Mouse (Mus musculus) forebrain, embryonic 10.5 days (tissue): ENCODE measurements around the gene Srpk2. TPM values are rescaled to one million over a fixed set of nuclear protein-coding genes. Genes with fewer than 3 reads are reported as not detected.

Source experiments
- DNase-seq: peaks from one replicate; pipeline ENCODE4 v3.0.0-alpha.2; 2017; ENCODE audit warnings: low spot score; ENCODE audit errors: extremely low spot score
- H3K27ac ChIP-seq: fragments of 300-500 bp; sonication (generic); 2 replicates; pipeline ENCODE4 v1.5.1; 2016; ENCODE audit warnings: mild to moderate bottlenecking
- H3K27me3 ChIP-seq: fragments of 300-500 bp; sonication (generic); 2 replicates; pipeline ENCODE4 v1.6.1; 2016; ENCODE audit warnings: mild to moderate bottlenecking; ENCODE audit not compliant: poor library complexity, severe bottlenecking
- H3K36me3 ChIP-seq: fragments of 300-500 bp; sonication (generic); replicated peaks from 2 replicates; pipeline ENCODE4 v1.6.1; 2016; ENCODE audit warnings: mild to moderate bottlenecking, moderate library complexity
- H3K4me1 ChIP-seq: fragments of 300-500 bp; sonication (generic); 2 replicates; pipeline ENCODE4 v1.6.1; 2016
- H3K4me3 ChIP-seq: fragments of 300-500 bp; sonication (generic); 2 replicates; pipeline ENCODE4 v1.5.1; 2016; ENCODE audit warnings: mild to moderate bottlenecking, moderate library complexity
- H3K9me3 ChIP-seq: fragments of 300-500 bp; sonication (generic); 2 replicates; pipeline ENCODE4 v1.6.1; 2016; ENCODE audit warnings: mild to moderate bottlenecking, moderate library complexity
- WGBS: fragments of 180-500 bp; shearing (Covaris S2); methylation state at CpG from one replicate; pipeline ENCODE4 v1.1.7; 2016; 5-methylcytosine and 5-hydroxymethylcytosine counted together
- polyA plus RNA-seq: library from polyadenylated mRNA; unstranded; fragments of >200 nt; fragmentation: Nextera tagmentation; extraction: Ambion mirVana; gene quantifications from 2 replicates; pipeline ENCODE4 v1.2.1, GENCODE M21; 2016

Gene Srpk2
- polyA plus RNA-seq, 1 experiment from 2014 or later, result 51.8 TPM

DNA sequence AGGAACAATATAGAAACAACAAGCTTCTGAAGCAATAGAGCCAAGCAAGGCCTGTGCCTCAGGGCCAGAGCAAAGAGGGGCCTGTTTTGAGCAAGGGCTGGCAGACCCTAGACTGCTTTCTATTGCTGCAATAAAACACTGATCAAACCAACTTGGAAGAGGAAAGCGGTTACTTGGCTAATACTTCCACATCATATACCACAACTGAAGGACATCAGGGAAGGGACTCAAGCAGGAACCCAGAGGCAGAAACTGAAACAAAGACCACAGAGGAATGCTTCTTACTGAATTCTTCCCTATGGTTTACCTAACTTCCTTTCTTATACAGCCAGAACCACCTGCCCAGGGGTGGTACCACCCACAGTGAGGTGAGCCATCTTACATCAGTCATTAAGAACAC is 162.8 kb downstream of the Srpk2 start:
- Histone ChIP-seq H3K4me1 (0 out of 2 replicates have a peak, but pooled peaks cover 2% of the 10 kb centered on the region), H3K27me3 (no peaks in the 10 kb centered on the region), H3K36me3 (peaks cover 64% of the 10 kb centered on the region), H3K4me3 (no peak overlapping the region), H3K27ac (no peak overlapping the region), H3K9me3 (no peaks in the 10 kb centered on the region)
- 94% methylated on average over 1 of the region's 1 CpGs for WGBS
- no peak for DNase-seq

GRCm38 (mm10) chr5:23519679-23520078 is 164.7 kb downstream of the Srpk2 start:
- no peak for DNase-seq
- Histone ChIP-seq H3K27me3 (no peaks in the 10 kb centered on the region), H3K4me1 (0 out of 2 replicates have a peak, but pooled peaks cover 2% of the 10 kb centered on the region), H3K27ac (no peak overlapping the region), H3K4me3 (no peak overlapping the region), H3K36me3 (peaks cover 59% of the 10 kb centered on the region), H3K9me3 (no peaks in the 10 kb centered on the region)
- WGBS, result 95% methylated on average over 3 of the region's 3 CpGs

GRCm38 (mm10) chr5:23518673-23519072 is 165.7 kb downstream of the Srpk2 start:
- Histone ChIP-seq H3K4me3 (no peak overlapping the region), H3K36me3 (peaks cover 59% of the 10 kb centered on the region), H3K27ac (no peak overlapping the region), H3K27me3 (no peaks in the 10 kb centered on the region), H3K9me3 (no peaks in the 10 kb centered on the region), H3K4me1 (0 out of 2 replicates have a peak, but pooled peaks cover 2% of the 10 kb centered on the region)
- no peak for DNase-seq
- 83% methylated on average over 3 of the region's 3 CpGs for WGBS

DNA sequence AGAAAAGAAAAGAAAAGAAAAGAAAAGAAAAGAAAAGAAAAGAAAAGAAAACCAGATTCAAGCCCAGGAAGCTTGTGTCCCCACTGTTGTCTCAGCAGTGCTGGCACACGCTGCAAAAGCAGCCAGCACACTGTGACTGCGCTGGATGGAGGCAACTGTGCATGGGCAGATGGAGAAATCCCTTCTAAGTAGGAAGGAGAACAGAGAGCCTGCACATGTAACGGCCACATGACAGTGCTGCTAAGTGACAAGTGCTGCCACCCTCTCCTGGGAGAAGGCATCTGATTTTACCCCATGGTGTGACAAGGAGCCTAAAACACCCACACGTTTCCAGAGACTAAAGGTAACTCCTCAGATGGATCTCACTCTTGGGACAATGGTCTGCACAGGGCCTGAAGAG is 166.6 kb downstream of the Srpk2 start:
- Histone ChIP-seq H3K4me3 (no peak overlapping the region), H3K36me3 (peaks cover 61% of the 10 kb centered on the region), H3K4me1 (0 out of 2 replicates have a peak, but pooled peaks cover 2% of the 10 kb centered on the region), H3K27ac (no peak overlapping the region), H3K27me3 (no peaks in the 10 kb centered on the region), H3K9me3 (no peaks in the 10 kb centered on the region)
- 82% methylated on average over 4 of the region's 4 CpGs for WGBS
- no peak for DNase-seq

DNA sequence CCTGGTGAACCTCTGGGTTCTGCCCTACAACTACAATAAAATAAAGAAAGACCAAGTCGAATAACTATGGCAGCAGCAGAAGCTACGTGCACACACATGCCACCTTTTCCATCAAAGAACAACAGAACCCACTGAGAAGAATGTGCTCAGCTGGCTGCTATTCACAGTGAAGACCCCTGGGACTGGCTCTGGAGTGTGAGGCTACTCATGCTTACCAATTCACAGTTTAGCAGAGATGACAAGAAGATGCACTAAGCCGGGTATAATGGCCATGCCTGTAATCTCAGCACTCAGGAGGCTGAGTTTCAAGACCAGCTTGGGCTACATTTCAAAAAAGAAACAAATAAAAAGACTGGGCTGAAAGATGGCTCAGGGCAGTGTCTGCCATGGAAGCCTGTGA is 167.5 kb downstream of the Srpk2 start:
- 70% methylated on average over 3 of the region's 3 CpGs for WGBS
- no peaks in the 10 kb centered on the region for H3K27me3 ChIP-seq
- no peaks in the 10 kb centered on the region for H3K9me3 ChIP-seq
- H3K36me3 ChIP-seq, result peaks cover 58% of the 10 kb centered on the region
- H3K4me1 ChIP-seq, result 0 out of 2 replicates have a peak, but pooled peaks cover 2% of the 10 kb centered on the region
- DNase-seq, result no peak
- no peak overlapping the region for H3K4me3 ChIP-seq
- no peak overlapping the region for H3K27ac ChIP-seq

DNA sequence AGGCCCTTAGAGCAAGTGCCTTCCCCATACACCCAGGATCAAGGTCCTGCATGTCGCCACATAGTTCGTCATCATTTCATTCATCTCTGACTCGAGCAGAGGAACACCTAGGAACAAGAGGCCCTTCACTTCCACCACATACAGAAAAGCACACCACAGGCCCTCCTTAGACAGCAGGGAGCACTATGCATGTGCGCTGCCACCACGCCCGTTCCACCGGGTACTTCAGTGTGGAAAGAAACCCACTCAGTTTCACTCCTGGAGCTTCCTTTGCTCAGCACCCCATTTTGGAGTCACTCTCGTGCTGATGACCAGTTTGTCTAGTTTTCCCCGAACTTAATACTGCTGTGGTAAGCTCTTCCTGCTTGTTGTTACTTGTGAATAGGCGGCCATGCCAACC is 169.4 kb downstream of the Srpk2 start:
- peaks cover 3% of the 10 kb centered on the region; the same call in 1 of the 2 replicates for H3K4me1 ChIP-seq
- no peaks in the 10 kb centered on the region for H3K27me3 ChIP-seq
- H3K27ac ChIP-seq, result no peak overlapping the region
- no peak overlapping the region for H3K4me3 ChIP-seq
- 95% methylated on average over 10 of the region's 10 CpGs for WGBS
- H3K36me3 ChIP-seq, result peaks cover 71% of the 10 kb centered on the region
- H3K9me3 ChIP-seq, result no peaks in the 10 kb centered on the region
- no peak for DNase-seq

GRCm38 (mm10) chr5:23513468-23513867 is 170.9 kb downstream of the Srpk2 start:
- Histone ChIP-seq H3K36me3 (peaks cover 84% of the 10 kb centered on the region), H3K4me1 (peaks cover 10% of the 10 kb centered on the region), H3K27ac (no peak overlapping the region), H3K9me3 (no peaks in the 10 kb centered on the region), H3K27me3 (no peaks in the 10 kb centered on the region), H3K4me3 (no peak overlapping the region)
- no peak for DNase-seq
- WGBS, result 96% methylated on average over 13 of the region's 13 CpGs

- Histone ChIP-seq H3K27me3 (no peaks in the 10 kb centered on the region), H3K4me3 (no peak overlapping the region), H3K36me3 (peaks cover 82% of the 10 kb centered on the region), H3K27ac (no peak overlapping the region), H3K9me3 (no peaks in the 10 kb centered on the region), H3K4me1 (peaks cover 13% of the 10 kb centered on the region)
- 91% methylated on average over 7 of the region's 7 CpGs for WGBS
- no peak for DNase-seq
These were observed 171.9 kb downstream of the Srpk2 start for GRCm38 (mm10) chr5:23512556-23512955.

- Histone ChIP-seq H3K4me3 (no peak overlapping the region), H3K9me3 (no peaks in the 10 kb centered on the region), H3K27me3 (no peaks in the 10 kb centered on the region), H3K27ac (no peak overlapping the region), H3K4me1 (peaks cover 18% of the 10 kb centered on the region), H3K36me3 (peaks cover 80% of the 10 kb centered on the region)
- no peak for DNase-seq
- 94% methylated on average over 5 of the region's 5 CpGs for WGBS
These were observed 173.0 kb downstream of the Srpk2 start for GRCm38 (mm10) chr5:23511456-23511855.

DNA sequence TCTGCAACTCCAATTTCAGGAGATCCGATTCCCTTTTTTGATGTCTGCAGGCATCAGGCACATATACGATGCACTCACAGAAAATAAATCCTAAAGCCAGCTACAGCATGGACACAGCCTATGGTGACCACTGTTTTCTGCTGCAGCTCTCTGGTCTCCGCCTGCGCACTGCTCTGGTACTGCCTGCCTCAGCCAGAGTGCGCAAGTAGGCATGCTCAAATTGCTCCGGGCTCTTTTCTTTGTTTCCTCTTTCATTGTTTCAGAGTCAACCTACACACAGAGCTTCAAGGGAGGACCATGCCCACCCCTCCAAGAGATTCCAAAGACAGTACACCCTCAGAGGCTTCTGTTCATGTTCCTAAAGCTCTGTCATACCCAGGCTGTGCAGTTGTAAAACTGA is 175.8 kb downstream of the Srpk2 start:
- H3K27me3 ChIP-seq, result no peaks in the 10 kb centered on the region
- no peak overlapping the region for H3K27ac ChIP-seq
- peaks cover 81% of the 10 kb centered on the region for H3K36me3 ChIP-seq
- H3K9me3 ChIP-seq, result no peaks in the 10 kb centered on the region
- DNase-seq, result no peak
- 87% methylated on average over 6 of the region's 6 CpGs for WGBS
- peaks cover 18% of the 10 kb centered on the region for H3K4me1 ChIP-seq
- H3K4me3 ChIP-seq, result no peak overlapping the region

GRCm38 (mm10) chr5:23507210-23507609 is 177.2 kb downstream of the Srpk2 start:
- Histone ChIP-seq H3K4me1 (peaks cover 18% of the 10 kb centered on the region), H3K27me3 (no peaks in the 10 kb centered on the region), H3K27ac (no peak overlapping the region), H3K4me3 (no peak overlapping the region), H3K9me3 (no peaks in the 10 kb centered on the region), H3K36me3 (peaks cover 82% of the 10 kb centered on the region)
- 77% methylated on average over 4 of the region's 4 CpGs for WGBS
- DNase-seq, result no peak

DNA sequence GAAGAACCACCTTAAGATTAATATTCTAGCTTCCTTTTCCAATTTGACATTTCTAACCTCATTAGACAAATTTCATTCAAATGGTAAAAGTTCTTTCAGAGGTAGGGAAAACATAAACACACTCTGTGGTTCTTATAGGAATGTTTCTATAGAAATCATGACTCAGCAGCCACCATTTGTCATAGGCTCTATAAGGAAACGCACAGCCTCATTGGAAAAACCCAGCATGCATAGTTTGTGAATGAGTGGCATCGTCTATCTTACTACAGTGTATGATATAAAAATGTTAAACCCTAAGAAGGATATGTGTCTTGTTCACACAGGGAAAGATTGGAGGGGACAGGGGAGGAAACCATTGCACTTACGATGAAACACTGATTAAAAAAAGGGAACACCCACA is 178.8 kb downstream of the Srpk2 start:
- H3K27ac ChIP-seq, result no peak overlapping the region
- no peak for DNase-seq
- 96% methylated on average over 3 of the region's 3 CpGs for WGBS
- H3K4me3 ChIP-seq, result no peak overlapping the region
- peaks cover 85% of the 10 kb centered on the region for H3K36me3 ChIP-seq
- H3K4me1 ChIP-seq, result peaks cover 18% of the 10 kb centered on the region
- H3K27me3 ChIP-seq, result no peaks in the 10 kb centered on the region
- no peaks in the 10 kb centered on the region for H3K9me3 ChIP-seq

GRCm38 (mm10) chr5:23502317-23502937 is 182.0 kb downstream of the Srpk2 start:
- DNase-seq, result no peak
- Histone ChIP-seq H3K36me3 (peaks cover 92% of the 10 kb centered on the region), H3K4me1 (peaks cover 3% of the 10 kb centered on the region), H3K27me3 (no peaks in the 10 kb centered on the region), H3K4me3 (no peak overlapping the region), H3K9me3 (no peaks in the 10 kb centered on the region), H3K27ac (no peak overlapping the region)
- 80% methylated on average over 11 of the region's 13 CpGs for WGBS
